Mouse (Mus musculus) lung, postnatal 0 days (tissue): ENCODE data around the gene Tex50. TPM values are rescaled to one million over a fixed set of nuclear protein-coding genes. Genes with fewer than 3 reads are reported as not detected.

ENCODE experiments used
- ATAC-seq: fragments of 200-750 bp; cut with Nextera tagmentation; 2 replicates; pipeline ENCODE4 v1.8.0; 2017; ENCODE audit warnings: moderate library complexity
- DNase-seq: peaks from one replicate; pipeline ENCODE4 v3.0.0-alpha.2; 2016; ENCODE audit warnings: low spot score
- H3K27ac ChIP-seq: fragments of 300-500 bp; sonication (generic); 2 replicates; pipeline ENCODE4 v1.5.1; 2014; ENCODE audit warnings: antibody characterized with exemption, mild to moderate bottlenecking, low read length, mixed read lengths
- H3K27me3 ChIP-seq: fragments of 300-500 bp; sonication (generic); replicated peaks from 2 replicates; pipeline ENCODE4 v1.6.1; 2014; ENCODE audit warnings: low read length, mixed read lengths; ENCODE audit not compliant: insufficient read depth
- H3K36me3 ChIP-seq: fragments of 300-500 bp; sonication (generic); 2 replicates; pipeline ENCODE4 v1.6.1; 2014; ENCODE audit warnings: low read length, mixed read lengths; ENCODE audit not compliant: insufficient read depth
- H3K4me1 ChIP-seq: fragments of 300-500 bp; sonication (generic); 2 replicates; pipeline ENCODE4 v1.6.1; 2014; ENCODE audit warnings: antibody characterized with exemption, low read depth, low read length, mixed read lengths; ENCODE audit not compliant: insufficient read depth
- H3K4me2 ChIP-seq: fragments of 300-500 bp; sonication (generic); replicated peaks from 2 replicates; pipeline ENCODE4 v1.6.1; 2014; ENCODE audit warnings: low read depth, mild to moderate bottlenecking, low read length, moderate library complexity, mixed read lengths
- H3K4me3 ChIP-seq: fragments of 300-500 bp; sonication (generic); 2 replicates; pipeline ENCODE4 v1.5.1; 2014; ENCODE audit warnings: low read depth, low read length
- H3K9ac ChIP-seq: fragments of 300-500 bp; sonication (generic); replicated peaks from 2 replicates; pipeline ENCODE4 v1.6.1; 2014; ENCODE audit warnings: low read depth, mild to moderate bottlenecking
- H3K9me3 ChIP-seq: fragments of 300-500 bp; sonication (generic); 2 replicates; pipeline ENCODE4 v1.6.1; 2016; ENCODE audit warnings: low read length, mixed read lengths
- CTCF ChIP-seq: IDR thresholded peaks from 2 replicates; pipeline ENCODE4 v1.5.1; 2016; ENCODE audit warnings: antibody characterized with exemption, mild to moderate bottlenecking
- EP300 ChIP-seq: IDR thresholded peaks from 2 replicates; pipeline ENCODE4 v1.6.1; 2016; ENCODE audit warnings: antibody characterized with exemption, mild to moderate bottlenecking, control low read depth
- WGBS: fragments of 180-500 bp; shearing (Covaris S2); extraction: QIAGEN DNeasy Blood & Tissue Kit; methylation state at CpG from one replicate; pipeline ENCODE4 v1.1.7; 2014; 5-methylcytosine and 5-hydroxymethylcytosine counted together
- polyA plus RNA-seq: library from polyadenylated mRNA; unstranded; fragments of >200 nt; fragmentation: Nextera tagmentation; extraction: Ambion mirVana; gene quantifications from 2 replicates; pipeline ENCODE4 v1.2.1, GENCODE M21; 2015

Tex50 gene
- polyA plus RNA-seq, 1 experiment from 2014 or later, result not detected

DNA sequence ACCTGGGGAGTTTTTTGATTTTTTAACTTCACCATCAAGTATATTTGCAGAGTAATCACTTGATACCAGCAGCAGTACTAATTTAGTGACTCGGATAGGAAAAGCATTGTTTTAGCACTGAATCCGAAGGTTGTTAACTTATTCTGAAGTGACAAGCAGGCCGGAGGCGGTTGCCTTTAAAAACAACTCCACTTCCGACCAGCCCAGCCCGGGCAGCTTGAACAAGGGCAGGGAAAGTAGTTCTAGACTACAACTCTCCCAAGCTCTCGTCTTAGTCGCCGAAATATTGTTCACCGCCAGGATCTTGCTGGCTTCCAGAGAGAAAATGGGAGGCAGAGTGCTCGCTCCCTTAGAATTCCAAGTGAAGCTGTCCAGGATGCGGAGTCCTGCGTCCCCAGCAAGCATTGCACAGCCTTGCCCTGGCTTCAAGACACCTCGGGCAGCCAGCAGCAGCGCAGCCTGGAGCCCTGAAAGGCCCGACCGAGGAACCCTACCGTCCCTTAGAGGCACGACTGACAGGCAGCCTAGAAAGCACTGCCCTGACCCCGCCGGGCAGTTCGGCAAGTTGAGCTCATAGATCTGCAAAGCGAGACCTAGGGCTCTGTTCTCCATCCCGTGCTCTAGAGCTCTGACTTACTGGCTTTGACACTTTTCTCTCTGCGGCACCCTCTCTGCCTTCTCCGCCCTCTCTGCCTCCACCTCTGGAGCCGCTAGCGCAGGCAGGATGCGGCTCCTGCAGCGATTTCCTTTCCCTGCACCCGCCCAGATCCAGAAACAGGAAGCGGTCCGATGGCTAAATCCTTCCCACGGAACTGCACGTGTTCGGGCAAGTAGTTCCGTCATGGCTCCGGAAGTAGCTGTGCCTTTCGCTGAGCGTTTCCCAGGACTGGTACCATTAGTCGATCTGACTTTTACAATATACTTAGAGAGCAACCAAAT, 28.1 kb downstream of the Tex50 start, which contains the start of gene Klhl20:
Klhl20 (minus strand) TSS at position 786 of the 939 bp plus-strand sequence.
- ATAC-seq (peak; percentile 97), DNase-seq (peak; percentile 95)
- WGBS, result 2% methylated on average over 41 of the region's 41 CpGs
- peak; percentile 17; the same call in 1 of the 2 replicates for TF ChIP-seq CTCF
- TF ChIP-seq EP300, result peak; percentile 17; the same call in 1 of the 2 replicates
- no peaks in the 10 kb centered on the region for H3K36me3 ChIP-seq
- H3K9me3 ChIP-seq, result no peaks in the 10 kb centered on the region
- H3K4me1 ChIP-seq, result peaks cover 9% of the 10 kb centered on the region
- H3K9ac ChIP-seq, result peak within 1 kb of the TSS; percentile 87
- H3K4me3 ChIP-seq, result peak within 1 kb of the TSS; percentile 86
- H3K4me2 ChIP-seq, result peak within 1 kb of the TSS; percentile 78
- no peaks in the 10 kb centered on the region for H3K27me3 ChIP-seq
- peak within 1 kb of the TSS; percentile 94 for H3K27ac ChIP-seq

GRCm38 (mm10) chr1:161126461-161126860, 32.7 kb downstream of the Tex50 start:
- TF ChIP-seq EP300 (no peak), CTCF (no peak)
- no peaks in the 10 kb centered on the region for H3K9me3 ChIP-seq
- H3K27me3 ChIP-seq, result no peaks in the 10 kb centered on the region
- 88% methylated on average over 1 of the region's 1 CpGs for WGBS
- H3K9ac ChIP-seq, result no peak overlapping the region
- DNase-seq, result no peak
- ATAC-seq, result no peak
- H3K36me3 ChIP-seq, result no peaks in the 10 kb centered on the region
- H3K4me1 ChIP-seq, result peaks cover 9% of the 10 kb centered on the region
- no peak overlapping the region for H3K4me3 ChIP-seq
- no peak overlapping the region for H3K4me2 ChIP-seq
- H3K27ac ChIP-seq, result no peak overlapping the region

DNA sequence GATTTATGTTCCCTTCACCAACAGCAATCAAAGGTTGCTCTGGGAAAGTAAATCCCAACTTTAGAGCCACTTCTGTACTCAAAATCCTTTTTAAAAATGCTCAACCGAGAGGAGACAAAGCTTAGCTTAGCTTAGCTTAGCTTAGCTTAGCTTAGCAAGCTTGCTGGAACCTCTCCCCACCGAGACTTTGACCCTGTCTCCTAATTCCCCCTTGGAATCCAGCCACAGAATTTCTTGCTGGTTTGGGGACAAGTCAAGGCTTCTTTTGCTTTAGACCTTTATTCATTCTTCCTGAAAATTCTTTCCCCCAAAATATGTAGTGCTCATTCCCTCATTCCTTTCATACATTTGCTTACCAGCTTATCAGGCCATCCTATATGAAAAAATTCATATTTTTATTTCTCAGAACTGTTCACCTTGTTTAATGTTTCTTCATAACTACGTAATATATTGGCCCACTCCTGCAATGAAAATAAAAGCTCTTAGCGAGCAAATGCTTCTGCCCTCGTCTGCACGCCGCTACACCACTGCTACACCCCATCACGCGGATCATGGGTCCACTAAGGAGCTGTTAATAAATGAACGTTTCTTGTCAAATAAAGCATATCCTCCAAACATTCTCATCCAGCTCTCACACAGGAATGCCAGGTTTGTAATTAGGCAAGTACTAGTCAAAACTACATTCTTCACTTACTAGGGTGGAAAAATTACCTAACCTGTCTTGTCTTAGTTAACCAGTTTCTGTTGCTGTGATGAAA, 36.3 kb downstream of the Tex50 start:
- WGBS, result 87% methylated on average over 10 of the region's 10 CpGs
- Histone ChIP-seq H3K9ac (no peak overlapping the region), H3K4me2 (no peak overlapping the region), H3K9me3 (no peaks in the 10 kb centered on the region), H3K4me3 (no peak overlapping the region), H3K4me1 (no peaks in the 10 kb centered on the region), H3K36me3 (no peaks in the 10 kb centered on the region), H3K27ac (no peak overlapping the region), H3K27me3 (no peaks in the 10 kb centered on the region)
- DNase-seq, result no peak
- ATAC-seq, result no peak
- TF ChIP-seq CTCF (no peak), EP300 (no peak)

GRCm38 (mm10) chr1:161114591-161114990, 44.5 kb downstream of the Tex50 start:
- DNase-seq (peak; percentile 44), ATAC-seq (no peak)
- no peaks in the 10 kb centered on the region for H3K27me3 ChIP-seq
- H3K27ac ChIP-seq, result no peak overlapping the region
- no peaks in the 10 kb centered on the region for H3K36me3 ChIP-seq
- no peak overlapping the region for H3K4me3 ChIP-seq
- no peaks in the 10 kb centered on the region for H3K9me3 ChIP-seq
- H3K4me2 ChIP-seq, result no peak overlapping the region
- no peaks in the 10 kb centered on the region for H3K4me1 ChIP-seq
- no peak for TF ChIP-seq EP300
- no peak for TF ChIP-seq CTCF
- no peak overlapping the region for H3K9ac ChIP-seq

- Histone ChIP-seq H3K27me3 (no peaks in the 10 kb centered on the region), H3K27ac (no peak overlapping the region), H3K9me3 (no peaks in the 10 kb centered on the region), H3K4me2 (no peak overlapping the region), H3K9ac (no peak overlapping the region), H3K4me1 (no peaks in the 10 kb centered on the region), H3K36me3 (peaks cover 3% of the 10 kb centered on the region; the same call in 1 of the 2 replicates), H3K4me3 (no peak overlapping the region)
- DNase-seq (no peak), ATAC-seq (no peak)
- 77% methylated on average over 8 of the region's 8 CpGs for WGBS
- no peak for TF ChIP-seq EP300
- no peak for TF ChIP-seq CTCF
Observed at GRCm38 (mm10) chr1:161109216-161109615, 49.9 kb downstream of the Tex50 start.

Other genes starting within 250 kb of the Tex50 start
- 1.7 and 2.3 TPM in 2 replicates for gene Serpinc1, start 180.7 kb downstream of the Tex50 start, polyA plus RNA-seq
- 4.5 and 6.4 TPM in 2 replicates for gene Zbtb37, start 124.5 kb downstream of the Tex50 start, polyA plus RNA-seq
- 10.9 TPM in 2 replicates for gene Dars2, start 88.7 kb downstream of the Tex50 start, polyA plus RNA-seq
- gene Cenpl, start 88.6 kb downstream of the Tex50 start, polyA plus RNA-seq, result 4.5 and 5.6 TPM in 2 replicates
- 9.5 and 10.0 TPM in 2 replicates for gene Klhl20, start 27.8 kb downstream of the Tex50 start, polyA plus RNA-seq
- 1.3 and 2.2 TPM in 2 replicates for gene Ankrd45, start 16.6 kb downstream of the Tex50 start, polyA plus RNA-seq
- gene Prdx6, start 91.9 kb upstream of the Tex50 start, polyA plus RNA-seq, result 1,194 and 1,245 TPM in 2 replicates
- not detected in 2 replicates for gene Tnfsf4, start 236.1 kb upstream of the Tex50 start, polyA plus RNA-seq